Mouse (Mus musculus): Measurements from ENCODE around the gene Itga9. TPM values are rescaled to one million over a fixed set of nuclear protein-coding genes. Genes with fewer than 3 reads are reported as not detected.

The Itga9 gene
- polyA plus RNA-seq, 1 experiment: 2.3 TPM

- Histone ChIP-seq H3K4me3 (ENCODE audit: insufficient read depth, low read depth, low read length) (no peak overlapping the region), H3K4me1 (ENCODE audit: control insufficient read depth, insufficient read depth, insufficient read length, low read length) (peaks cover 7% of the 10 kb centered on the region; the same call in 1 of the 2 replicates), H3K27ac (replicated peaks; ENCODE audit: low read depth, low read length) (no peak overlapping the region)
Observed at GRCm38 (mm10) chr9:118943941-118944340, 337.5 kb downstream of the Itga9 start.

- Histone ChIP-seq H3K27ac (replicated peaks; ENCODE audit: low read depth, low read length) (no peak overlapping the region), H3K4me1 (ENCODE audit: control insufficient read depth, insufficient read depth, insufficient read length, low read length) (peaks cover 7% of the 10 kb centered on the region), H3K4me3 (ENCODE audit: insufficient read depth, low read depth, low read length) (no peak overlapping the region)
Observed at GRCm38 (mm10) chr9:118944388-118944787, 337.9 kb downstream of the Itga9 start.

- H3K27ac ChIP-seq (replicated peaks; ENCODE audit: low read depth, low read length): no peak overlapping the region
- H3K4me3 ChIP-seq (ENCODE audit: insufficient read depth, low read depth, low read length): no peak overlapping the region
- peaks cover 12% of the 10 kb centered on the region; the same call in 1 of the 2 replicates for H3K4me1 ChIP-seq (ENCODE audit: control insufficient read depth, insufficient read depth, insufficient read length, low read length)
Observed at GRCm38 (mm10) chr9:118948486-118948885, 342.0 kb downstream of the Itga9 start.

- no peak overlapping the region for H3K4me3 ChIP-seq (ENCODE audit: insufficient read depth, low read depth, low read length)
- H3K27ac ChIP-seq (replicated peaks; ENCODE audit: low read depth, low read length): no peak overlapping the region
- H3K4me1 ChIP-seq (ENCODE audit: control insufficient read depth, insufficient read depth, insufficient read length, low read length): peaks cover 12% of the 10 kb centered on the region; the same call in 1 of the 2 replicates
Observed at GRCm38 (mm10) chr9:118949124-118949523, 342.6 kb downstream of the Itga9 start.

- H3K27ac ChIP-seq (replicated peaks; ENCODE audit: low read depth, low read length): no peak overlapping the region
- no peak overlapping the region for H3K4me3 ChIP-seq (ENCODE audit: insufficient read depth, low read depth, low read length)
- H3K4me1 ChIP-seq (ENCODE audit: control insufficient read depth, insufficient read depth, insufficient read length, low read length): peaks cover 12% of the 10 kb centered on the region; the same call in 1 of the 2 replicates
Observed at GRCm38 (mm10) chr9:118949654-118950053, 343.2 kb downstream of the Itga9 start.

GRCm38 (mm10) chr9:118950061-118950460 is 343.6 kb downstream of the Itga9 start:
- Histone ChIP-seq H3K4me1 (ENCODE audit: control insufficient read depth, insufficient read depth, insufficient read length, low read length) (peaks cover 12% of the 10 kb centered on the region; the same call in 1 of the 2 replicates), H3K27ac (replicated peaks; ENCODE audit: low read depth, low read length) (no peak overlapping the region), H3K4me3 (ENCODE audit: insufficient read depth, low read depth, low read length) (no peak overlapping the region)

Other genes starting within 250 kb of the Itga9 start
- not detected in 2 replicates for gene Eomes, start 128.5 kb upstream of the Itga9 start, polyA plus RNA-seq (2012; ENCODE audit: insufficient read depth, insufficient read length, missing spikeins)
- 43.9 and 49.9 TPM in 2 replicates for gene Golga4, start 100.4 kb upstream of the Itga9 start, polyA plus RNA-seq (2012; ENCODE audit: insufficient read depth, insufficient read length, missing spikeins)